Mouse (Mus musculus): ENCODE results near the gene Srsf2.
"Not testable (repeated sequence)": the region's sequence is repeated elsewhere in the genome, so short reads cannot be mapped to it uniquely, and the experiment has no call there.

Gene Srsf2

GRCm38 (mm10) chr11:116827534-116828165 is 25.2 kb downstream of the Srsf2 start, which contains the start of gene Mxra7:
Gene Mxra7 (minus strand): TSS chr11:116828046.
- no peak for DNase-seq (ENCODE audit: low read depth)

GRCm38 (mm10) chr11:116826550-116827504 is 26.1 kb downstream of the Srsf2 start:
- DNase-seq (ENCODE audit: low read depth), result no peak

GRCm38 (mm10) chr11:116825230-116825629 is 27.7 kb downstream of the Srsf2 start:
- no peak for DNase-seq (ENCODE audit: low read depth)

GRCm38 (mm10) chr11:116823885-116824284 is 29.0 kb downstream of the Srsf2 start:
- DNase-seq (ENCODE audit: low read depth), result not testable (repeated sequence)

- no peak for DNase-seq (ENCODE audit: low read depth)
Measured at GRCm38 (mm10) chr11:116823255-116823654, 29.6 kb downstream of the Srsf2 start.

- no peak for DNase-seq (ENCODE audit: low read depth)
Measured at GRCm38 (mm10) chr11:116822626-116823025, 30.3 kb downstream of the Srsf2 start.

- DNase-seq (ENCODE audit: low read depth), result no peak
Measured at GRCm38 (mm10) chr11:116822215-116822614, 30.7 kb downstream of the Srsf2 start.

- no peak for DNase-seq (ENCODE audit: low read depth)
Measured at GRCm38 (mm10) chr11:116821057-116821940, 31.6 kb downstream of the Srsf2 start.

- no peak for DNase-seq (ENCODE audit: low read depth)
Measured at GRCm38 (mm10) chr11:116819932-116820593, 32.8 kb downstream of the Srsf2 start.

GRCm38 (mm10) chr11:116818722-116819121 is 34.2 kb downstream of the Srsf2 start:
- no peak for DNase-seq (ENCODE audit: low read depth)

GRCm38 (mm10) chr11:116817567-116817966 is 35.3 kb downstream of the Srsf2 start:
- no peak for DNase-seq (ENCODE audit: low read depth)

- no peak for DNase-seq (ENCODE audit: low read depth)
Measured at GRCm38 (mm10) chr11:116816769-116817168, 36.1 kb downstream of the Srsf2 start.

- DNase-seq (ENCODE audit: low read depth), result no peak
Measured at GRCm38 (mm10) chr11:116814884-116815415, 37.9 kb downstream of the Srsf2 start.

- DNase-seq (ENCODE audit: low read depth), result no peak
Measured at GRCm38 (mm10) chr11:116814076-116814883, 38.6 kb downstream of the Srsf2 start.

- DNase-seq (ENCODE audit: low read depth), result no peak
Measured at GRCm38 (mm10) chr11:116813610-116814009, 39.3 kb downstream of the Srsf2 start.

- no peak for DNase-seq (ENCODE audit: low read depth)
Measured at GRCm38 (mm10) chr11:116812793-116813529, 39.9 kb downstream of the Srsf2 start.

- no peak for DNase-seq (ENCODE audit: low read depth)
Measured at GRCm38 (mm10) chr11:116810983-116811901, 41.7 kb downstream of the Srsf2 start.

GRCm38 (mm10) chr11:116810528-116810927 is 42.4 kb downstream of the Srsf2 start:
- no peak for DNase-seq (ENCODE audit: low read depth)

GRCm38 (mm10) chr11:116809520-116809919 is 43.4 kb downstream of the Srsf2 start:
- DNase-seq (ENCODE audit: low read depth), result no peak
